Mouse (Mus musculus): ENCODE results near the gene E2f8. TPM values are rescaled to one million over a fixed set of nuclear protein-coding genes. Genes with fewer than 3 reads are reported as not detected.

E2f8 gene
- polyA plus RNA-seq, 1 experiment from 2014 or later = 22.7 TPM

DNA sequence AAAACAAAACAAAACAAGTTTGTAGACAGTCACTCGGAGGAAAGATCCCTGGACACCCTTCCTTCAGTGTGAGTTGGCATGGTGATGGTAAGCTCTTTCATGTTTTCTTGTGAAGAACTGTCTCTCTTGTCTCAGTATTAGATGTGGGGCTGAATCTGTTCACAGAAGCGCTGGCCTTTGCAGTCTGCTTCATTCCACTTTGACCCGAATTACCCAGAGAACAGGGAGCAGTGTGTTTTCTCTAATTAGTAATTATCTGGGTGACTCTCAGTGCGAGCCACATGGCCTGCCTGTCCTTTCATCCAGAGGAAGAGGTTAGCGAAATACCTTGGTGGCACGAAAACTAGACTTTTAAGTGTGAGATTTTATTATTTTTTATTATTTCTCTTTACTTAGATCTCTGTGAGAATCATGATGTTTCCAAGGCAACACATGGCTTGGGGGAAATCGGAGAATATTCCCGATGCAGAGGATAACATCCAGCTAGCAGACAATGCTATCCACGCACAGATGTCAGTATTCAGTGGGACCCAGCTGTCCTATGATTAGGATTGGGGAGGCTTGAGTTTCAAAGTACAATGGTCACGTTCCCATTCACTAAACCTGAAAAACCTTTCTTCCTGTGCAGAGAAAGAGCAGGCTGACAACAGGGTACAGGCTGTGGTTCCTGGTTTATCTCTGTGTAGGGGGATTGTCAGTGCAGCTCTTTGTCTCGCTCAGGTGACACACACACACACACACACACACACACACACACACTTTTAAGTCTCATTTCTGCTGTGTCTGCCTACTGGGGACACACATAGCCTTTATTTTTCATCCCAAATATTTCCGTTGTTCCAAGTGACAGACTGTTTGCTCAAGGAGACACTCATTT, 33.5 kb upstream of the E2f8 start:
- Histone ChIP-seq H3K27ac (ENCODE audit: low read depth, low read length) (no peak overlapping the region), H3K4me3 (ENCODE audit: low read depth, low read length) (no peak overlapping the region), H3K9ac (ENCODE audit: low read depth, low read length) (no peak overlapping the region), H3K27me3 (ENCODE audit: control insufficient read depth, insufficient read depth, low read length) (no peaks in the 10 kb centered on the region), H3K4me1 (ENCODE audit: control insufficient read depth, insufficient read depth, low read length) (peaks cover 5% of the 10 kb centered on the region; the same call in 1 of the 2 replicates), H3K9me3 (replicated peaks; ENCODE audit: control insufficient read depth, low read length) (no peaks in the 10 kb centered on the region), H3K36me3 (ENCODE audit: control insufficient read depth, insufficient read depth, low read length) (no peaks in the 10 kb centered on the region), H3K4me2 (no peak overlapping the region)
- WGBS (ENCODE audit: insufficient replicate concordance) = 68% methylated on average over 12 of the region's 12 CpGs
- no peak for ATAC-seq (replicated peaks; ENCODE audit: insufficient number of reproducible peaks, low FRiP score, low TSS enrichment)

DNA sequence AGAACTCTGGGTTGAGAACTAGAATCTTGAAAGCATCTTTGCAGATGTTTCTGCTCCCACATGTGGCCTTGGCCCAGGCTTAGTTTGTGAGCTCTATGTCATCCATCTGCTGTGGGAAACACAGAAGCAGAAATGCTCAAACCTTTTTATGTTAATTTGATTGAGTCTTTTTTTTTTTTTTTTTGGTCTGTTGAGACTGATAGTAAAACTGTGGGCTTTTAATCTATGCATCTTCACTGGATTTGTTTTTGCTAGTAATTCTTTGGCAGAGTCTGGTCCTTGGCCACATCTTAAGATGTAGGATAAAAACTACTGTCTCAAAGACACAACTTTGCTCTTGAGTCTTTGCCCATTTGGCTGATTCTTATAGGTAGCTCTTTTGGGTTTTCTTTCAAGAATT, 29.8 kb upstream of the E2f8 start:
- Histone ChIP-seq H3K4me3 (ENCODE audit: low read depth, low read length) (no peak overlapping the region), H3K27ac (ENCODE audit: low read depth, low read length) (no peak overlapping the region), H3K27me3 (ENCODE audit: control insufficient read depth, insufficient read depth, low read length) (no peaks in the 10 kb centered on the region), H3K9me3 (replicated peaks; ENCODE audit: control insufficient read depth, low read length) (no peaks in the 10 kb centered on the region), H3K4me2 (no peak overlapping the region), H3K9ac (ENCODE audit: low read depth, low read length) (no peak overlapping the region), H3K4me1 (ENCODE audit: control insufficient read depth, insufficient read depth, low read length) (peaks cover 5% of the 10 kb centered on the region), H3K36me3 (ENCODE audit: control insufficient read depth, insufficient read depth, low read length) (no peaks in the 10 kb centered on the region)
- no peak for ATAC-seq (replicated peaks; ENCODE audit: insufficient number of reproducible peaks, low FRiP score, low TSS enrichment)

DNA sequence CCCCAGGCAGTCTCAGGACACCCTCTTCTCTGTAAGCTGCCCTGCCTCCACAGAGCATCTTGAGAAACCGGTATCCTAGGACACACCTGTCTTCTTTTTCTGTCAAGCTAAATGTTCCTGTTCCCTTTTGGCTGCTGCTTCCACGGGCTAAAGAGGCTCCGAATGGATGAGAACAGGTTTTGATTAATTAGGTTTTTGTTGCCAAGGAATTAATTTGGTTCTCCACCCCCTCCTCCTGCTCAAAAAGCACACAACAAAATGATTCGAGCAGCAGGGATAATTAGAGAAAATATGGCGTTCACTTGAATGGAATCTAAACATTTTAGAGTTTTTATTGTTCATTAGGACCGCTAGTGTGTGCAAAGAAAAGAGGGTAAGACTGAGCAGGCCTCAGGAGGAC, 28.9 kb upstream of the E2f8 start:
- WGBS (ENCODE audit: insufficient replicate concordance) = 76% methylated on average over 6 of the region's 6 CpGs
- H3K27me3 ChIP-seq (ENCODE audit: control insufficient read depth, insufficient read depth, low read length) = no peaks in the 10 kb centered on the region
- peaks cover 5% of the 10 kb centered on the region for H3K4me1 ChIP-seq (ENCODE audit: control insufficient read depth, insufficient read depth, low read length)
- no peak overlapping the region for H3K27ac ChIP-seq (ENCODE audit: low read depth, low read length)
- H3K36me3 ChIP-seq (ENCODE audit: control insufficient read depth, insufficient read depth, low read length) = no peaks in the 10 kb centered on the region
- ATAC-seq (replicated peaks; ENCODE audit: insufficient number of reproducible peaks, low FRiP score, low TSS enrichment) = no peak
- no peak overlapping the region for H3K4me2 ChIP-seq
- H3K4me3 ChIP-seq (ENCODE audit: low read depth, low read length) = no peak overlapping the region
- no peak overlapping the region for H3K9ac ChIP-seq (ENCODE audit: low read depth, low read length)
- H3K9me3 ChIP-seq (replicated peaks; ENCODE audit: control insufficient read depth, low read length) = no peaks in the 10 kb centered on the region

DNA sequence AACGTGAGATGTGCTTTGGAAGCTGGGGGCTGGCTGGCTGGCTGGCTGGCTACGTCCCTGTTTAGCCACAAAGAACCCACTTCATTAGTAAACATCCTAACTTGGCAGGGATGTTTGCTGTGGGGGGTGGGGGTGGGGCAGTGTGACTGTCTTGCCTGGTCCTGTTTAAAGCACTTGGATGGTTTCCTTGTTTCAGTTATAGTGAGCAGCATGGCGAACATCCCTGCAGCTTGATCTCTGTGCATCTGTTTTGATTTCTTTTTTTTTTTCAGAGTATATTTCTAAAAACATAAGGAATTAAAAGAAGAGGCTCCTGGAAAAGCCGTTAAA, 27.9 kb upstream of the E2f8 start:
- H3K9me3 ChIP-seq (replicated peaks; ENCODE audit: control insufficient read depth, low read length) = no peaks in the 10 kb centered on the region
- no peaks in the 10 kb centered on the region for H3K27me3 ChIP-seq (ENCODE audit: control insufficient read depth, insufficient read depth, low read length)
- H3K4me3 ChIP-seq (ENCODE audit: low read depth, low read length) = no peak overlapping the region
- H3K27ac ChIP-seq (ENCODE audit: low read depth, low read length) = no peak overlapping the region
- no peak overlapping the region for H3K4me2 ChIP-seq
- H3K36me3 ChIP-seq (ENCODE audit: control insufficient read depth, insufficient read depth, low read length) = no peaks in the 10 kb centered on the region
- H3K9ac ChIP-seq (ENCODE audit: low read depth, low read length) = no peak overlapping the region
- no peak for ATAC-seq (replicated peaks; ENCODE audit: insufficient number of reproducible peaks, low FRiP score, low TSS enrichment)
- WGBS (ENCODE audit: insufficient replicate concordance) = 60% methylated on average over 4 of the region's 4 CpGs
- H3K4me1 ChIP-seq (ENCODE audit: control insufficient read depth, insufficient read depth, low read length) = peaks cover 5% of the 10 kb centered on the region

DNA sequence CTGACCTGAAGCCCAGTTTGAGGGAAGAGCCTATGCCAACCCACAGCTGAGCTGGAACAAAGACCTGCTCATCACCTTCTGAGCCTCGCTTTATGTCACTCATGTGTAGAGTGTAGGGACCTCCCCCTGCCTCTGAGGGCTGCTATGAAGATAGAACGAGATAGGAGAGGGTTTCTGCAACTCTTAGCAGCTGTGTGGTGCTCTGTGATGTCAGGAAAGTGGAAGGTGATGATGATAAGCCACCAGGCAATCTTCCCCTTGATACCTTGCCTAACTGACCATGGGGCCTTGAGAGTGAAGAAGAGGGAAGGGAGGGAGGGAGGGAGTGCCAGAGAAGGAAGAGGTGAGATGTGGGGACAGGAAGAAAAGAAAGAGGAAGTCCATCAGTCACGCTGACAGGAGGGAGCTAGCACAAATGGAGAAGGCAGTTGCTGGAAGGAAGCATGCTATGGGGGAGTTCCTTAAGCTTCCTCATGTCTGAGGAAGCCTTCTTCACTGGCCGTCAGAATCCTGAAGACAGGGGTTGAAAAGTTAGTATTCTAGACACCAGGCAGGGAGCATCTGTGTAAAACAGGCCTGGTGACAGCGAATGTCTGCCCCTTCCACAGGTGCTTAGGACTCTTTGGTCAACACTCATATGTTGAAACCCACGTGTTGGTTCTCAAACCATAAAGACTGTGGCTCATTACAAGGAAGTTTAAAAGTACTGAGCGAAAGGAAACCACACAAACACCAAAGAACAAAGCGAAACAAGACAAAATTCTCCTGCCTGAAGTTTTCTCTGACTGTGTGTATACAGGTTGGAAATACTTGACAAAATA, 27.3 kb upstream of the E2f8 start, which contains the start of gene Nav2:
TSS of gene Nav2 (plus strand) at position 196 of the 821 bp plus-strand sequence.
- no peak within 1 kb of the TSS for H3K27ac ChIP-seq (ENCODE audit: low read depth, low read length)
- H3K36me3 ChIP-seq (ENCODE audit: control insufficient read depth, insufficient read depth, low read length) = no peaks in the 10 kb centered on the region
- H3K9ac ChIP-seq (ENCODE audit: low read depth, low read length) = no peak within 1 kb of the TSS
- H3K4me3 ChIP-seq (ENCODE audit: low read depth, low read length) = no peak within 1 kb of the TSS
- no peak for ATAC-seq (replicated peaks; ENCODE audit: insufficient number of reproducible peaks, low FRiP score, low TSS enrichment)
- 51% methylated on average over 8 of the region's 8 CpGs for WGBS (ENCODE audit: insufficient replicate concordance)
- H3K4me2 ChIP-seq = no peak within 1 kb of the TSS
- no peaks in the 10 kb centered on the region for H3K9me3 ChIP-seq (replicated peaks; ENCODE audit: control insufficient read depth, low read length)
- peaks cover 5% of the 10 kb centered on the region for H3K4me1 ChIP-seq (ENCODE audit: control insufficient read depth, insufficient read depth, low read length)
- no peaks in the 10 kb centered on the region for H3K27me3 ChIP-seq (ENCODE audit: control insufficient read depth, insufficient read depth, low read length)

DNA sequence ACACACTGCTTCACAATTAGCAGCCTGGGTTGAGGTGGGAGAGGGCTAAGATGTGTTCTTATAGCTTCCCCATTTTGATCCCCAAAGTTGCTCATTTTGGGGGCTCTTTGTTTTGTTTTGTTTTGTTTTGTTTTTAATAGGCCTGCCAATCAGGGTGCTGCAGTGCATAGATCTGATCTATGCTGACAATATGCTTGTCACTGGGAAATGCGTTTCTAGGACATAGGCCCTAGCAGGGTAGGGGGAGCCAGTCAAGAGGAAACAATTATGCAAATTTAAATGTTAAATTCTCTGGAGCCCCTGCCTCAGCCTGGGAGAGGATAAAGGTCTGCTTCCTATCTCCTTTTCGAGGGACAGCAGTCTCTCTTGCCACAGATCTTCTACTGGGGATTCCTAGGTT, 21.1 kb upstream of the E2f8 start:
- WGBS (ENCODE audit: insufficient replicate concordance) = 36% methylated on average over 2 of the region's 2 CpGs
- Histone ChIP-seq H3K27ac (ENCODE audit: low read depth, low read length) (no peak overlapping the region), H3K9ac (ENCODE audit: low read depth, low read length) (no peak overlapping the region), H3K27me3 (ENCODE audit: control insufficient read depth, insufficient read depth, low read length) (no peaks in the 10 kb centered on the region), H3K4me1 (ENCODE audit: control insufficient read depth, insufficient read depth, low read length) (peaks cover 33% of the 10 kb centered on the region), H3K4me2 (no peak overlapping the region), H3K4me3 (ENCODE audit: low read depth, low read length) (no peak overlapping the region), H3K36me3 (ENCODE audit: control insufficient read depth, insufficient read depth, low read length) (no peaks in the 10 kb centered on the region), H3K9me3 (replicated peaks; ENCODE audit: control insufficient read depth, low read length) (no peaks in the 10 kb centered on the region)
- ATAC-seq (replicated peaks; ENCODE audit: insufficient number of reproducible peaks, low FRiP score, low TSS enrichment) = no peak

DNA sequence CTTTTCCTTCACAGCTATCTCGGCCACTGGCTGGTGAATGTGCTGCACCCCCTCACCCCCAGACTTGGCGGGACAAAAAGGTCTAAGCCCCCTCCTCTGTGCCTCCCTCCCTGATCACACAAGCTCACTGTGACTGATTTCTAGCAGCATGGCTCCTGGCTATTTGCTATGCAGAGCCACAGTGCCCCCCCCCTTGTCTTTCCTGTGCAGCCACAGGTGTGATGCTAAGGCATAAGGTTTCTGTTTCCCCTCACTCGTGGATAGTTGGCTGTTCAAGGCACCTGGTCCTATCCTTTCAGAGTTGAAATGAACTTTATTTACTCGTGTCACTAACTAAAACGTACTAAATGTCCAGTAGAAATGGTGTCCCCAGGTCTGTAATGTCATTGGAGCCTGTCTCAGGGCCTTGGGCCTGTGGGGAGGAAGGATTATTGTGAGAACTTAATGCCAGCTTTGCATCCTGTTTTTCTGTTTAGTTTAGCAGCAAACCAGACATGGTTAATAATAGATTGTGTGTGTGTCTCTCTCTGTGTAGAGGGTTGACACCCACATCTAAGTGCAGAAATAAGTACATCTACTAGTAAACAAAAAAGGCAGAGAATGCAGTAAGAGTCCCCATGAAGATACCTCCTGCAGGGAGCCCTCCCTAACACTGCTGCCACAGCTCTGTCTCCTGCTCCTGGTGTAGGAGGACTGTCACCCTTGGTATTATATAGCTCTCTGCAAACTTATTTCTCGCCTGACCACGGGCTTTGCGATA, 19.2 kb upstream of the E2f8 start:
- Histone ChIP-seq H3K4me3 (ENCODE audit: low read depth, low read length) (no peak overlapping the region), H3K9ac (ENCODE audit: low read depth, low read length) (no peak overlapping the region), H3K36me3 (ENCODE audit: control insufficient read depth, insufficient read depth, low read length) (no peaks in the 10 kb centered on the region), H3K9me3 (replicated peaks; ENCODE audit: control insufficient read depth, low read length) (no peaks in the 10 kb centered on the region), H3K4me2 (no peak overlapping the region), H3K27ac (ENCODE audit: low read depth, low read length) (no peak overlapping the region; the same call in 1 of the 2 replicates), H3K4me1 (ENCODE audit: control insufficient read depth, insufficient read depth, low read length) (peaks cover 43% of the 10 kb centered on the region), H3K27me3 (ENCODE audit: control insufficient read depth, insufficient read depth, low read length) (no peaks in the 10 kb centered on the region)
- WGBS (ENCODE audit: insufficient replicate concordance) = 67% methylated on average over 8 of the region's 8 CpGs
- ATAC-seq (replicated peaks; ENCODE audit: insufficient number of reproducible peaks, low FRiP score, low TSS enrichment) = no peak

DNA sequence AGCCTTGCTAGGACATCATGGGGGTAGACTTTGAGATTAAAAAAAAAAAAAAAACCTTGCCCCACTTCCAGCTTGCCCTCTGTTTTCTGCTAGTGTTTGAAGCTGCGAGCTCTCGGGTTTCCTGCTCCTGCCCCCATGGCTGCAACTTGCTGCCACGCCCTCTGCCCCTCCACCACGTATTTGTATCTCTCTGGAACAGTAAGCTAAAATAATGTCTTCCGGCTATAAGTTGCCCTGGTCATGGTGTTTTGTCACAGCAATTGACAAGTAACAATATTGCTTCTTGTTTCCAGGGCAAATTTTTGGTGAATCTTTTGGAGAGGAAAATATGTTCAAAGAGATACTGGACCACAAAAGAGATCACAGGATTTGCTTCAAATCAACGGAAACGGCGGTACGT, 17.0 kb upstream of the E2f8 start:
- H3K4me2 ChIP-seq = no peak overlapping the region
- H3K9ac ChIP-seq (ENCODE audit: low read depth, low read length) = no peak overlapping the region
- no peaks in the 10 kb centered on the region for H3K36me3 ChIP-seq (ENCODE audit: control insufficient read depth, insufficient read depth, low read length)
- H3K27ac ChIP-seq (ENCODE audit: low read depth, low read length) = 0 out of 2 replicates have a peak overlapping the region, but pooled peaks have one; percentile 1
- ATAC-seq (replicated peaks; ENCODE audit: insufficient number of reproducible peaks, low FRiP score, low TSS enrichment) = no peak
- 53% methylated on average over 9 of the region's 9 CpGs for WGBS (ENCODE audit: insufficient replicate concordance)
- H3K9me3 ChIP-seq (replicated peaks; ENCODE audit: control insufficient read depth, low read length) = no peaks in the 10 kb centered on the region
- no peak overlapping the region for H3K4me3 ChIP-seq (ENCODE audit: low read depth, low read length)
- no peaks in the 10 kb centered on the region for H3K27me3 ChIP-seq (ENCODE audit: control insufficient read depth, insufficient read depth, low read length)
- peaks cover 55% of the 10 kb centered on the region for H3K4me1 ChIP-seq (ENCODE audit: control insufficient read depth, insufficient read depth, low read length)
